Mouse (Mus musculus) forebrain, postnatal 0 days (tissue): ENCODE measurements around the gene Phf14. TPM values are rescaled to one million over a fixed set of nuclear protein-coding genes. Genes with fewer than 3 reads are reported as not detected.
"Not testable (repeated sequence)": the region's sequence is repeated elsewhere in the genome, so short reads cannot be mapped to it uniquely, and the experiment has no call there.

ENCODE experiments used
- ATAC-seq: fragments of 200-750 bp; cut with Nextera tagmentation; 2 replicates; pipeline ENCODE4 v1.8.0; 2017; ENCODE audit warnings: mild to moderate bottlenecking, moderate library complexity
- DNase-seq: peaks from one replicate; pipeline ENCODE4 v3.0.0-alpha.2; 2015
- H3K27ac ChIP-seq: fragments of 300-500 bp; sonication (generic); 2 replicates; pipeline ENCODE4 v1.5.1; 2014; ENCODE audit warnings: low read depth, mild to moderate bottlenecking, antibody characterized with exemption, low read length, moderate library complexity, mixed read lengths
- H3K27me3 ChIP-seq: fragments of 300-500 bp; sonication (generic); 2 replicates; pipeline ENCODE4 v1.6.1; 2014; ENCODE audit warnings: mild to moderate bottlenecking, low read length, mixed read lengths; ENCODE audit not compliant: insufficient read depth
- H3K36me3 ChIP-seq: fragments of 300-500 bp; sonication (generic); 2 replicates; pipeline ENCODE4 v1.6.1; 2014; ENCODE audit warnings: mild to moderate bottlenecking, moderate library complexity; ENCODE audit not compliant: insufficient read depth
- H3K4me1 ChIP-seq: fragments of 300-500 bp; sonication (generic); 2 replicates; pipeline ENCODE4 v1.6.1; 2014; ENCODE audit warnings: antibody characterized with exemption; ENCODE audit not compliant: insufficient read depth
- H3K4me2 ChIP-seq: fragments of 300-500 bp; sonication (generic); 2 replicates; pipeline ENCODE4 v1.6.1; 2014; ENCODE audit warnings: low read depth, mild to moderate bottlenecking, moderate library complexity
- H3K4me3 ChIP-seq: fragments of 300-500 bp; sonication (generic); 2 replicates; pipeline ENCODE4 v1.5.1; 2014; ENCODE audit warnings: low read depth, low read length, mixed read lengths
- H3K9ac ChIP-seq: fragments of 300-500 bp; sonication (generic); 2 replicates; pipeline ENCODE4 v1.6.1; 2014; ENCODE audit warnings: mild to moderate bottlenecking
- H3K9me3 ChIP-seq: fragments of 300-500 bp; sonication (generic); 2 replicates; pipeline ENCODE4 v1.6.1; 2016; ENCODE audit warnings: low read length
- CTCF ChIP-seq: sonication (generic); IDR thresholded peaks from 2 replicates; pipeline ENCODE4 v1.5.1; 2016; ENCODE audit warnings: antibody characterized with exemption, control low read depth, low read depth
- WGBS: fragments of 180-500 bp; shearing (Covaris S2); extraction: QIAGEN DNeasy Blood & Tissue Kit; methylation state at CpG from one replicate; pipeline ENCODE4 v1.1.7; 2014; 5-methylcytosine and 5-hydroxymethylcytosine counted together
- polyA plus RNA-seq: library from polyadenylated mRNA; unstranded; fragments of >200 nt; fragmentation: Nextera tagmentation; extraction: Ambion mirVana; gene quantifications from 2 replicates; pipeline ENCODE4 v1.2.1, GENCODE M21; 2015
- total RNA-seq: library from RNA; depleted of rRNA; stranded (reverse); fragments of >200 nt; gene quantifications from 2 replicates; pipeline ENCODE4 v1.2.3, GENCODE M21; 2014; rRNA removed

Phf14 gene
- 157 and 168 TPM in 2 replicates for total RNA-seq
- polyA plus RNA-seq, result 47.6 and 71.6 TPM in 2 replicates

DNA sequence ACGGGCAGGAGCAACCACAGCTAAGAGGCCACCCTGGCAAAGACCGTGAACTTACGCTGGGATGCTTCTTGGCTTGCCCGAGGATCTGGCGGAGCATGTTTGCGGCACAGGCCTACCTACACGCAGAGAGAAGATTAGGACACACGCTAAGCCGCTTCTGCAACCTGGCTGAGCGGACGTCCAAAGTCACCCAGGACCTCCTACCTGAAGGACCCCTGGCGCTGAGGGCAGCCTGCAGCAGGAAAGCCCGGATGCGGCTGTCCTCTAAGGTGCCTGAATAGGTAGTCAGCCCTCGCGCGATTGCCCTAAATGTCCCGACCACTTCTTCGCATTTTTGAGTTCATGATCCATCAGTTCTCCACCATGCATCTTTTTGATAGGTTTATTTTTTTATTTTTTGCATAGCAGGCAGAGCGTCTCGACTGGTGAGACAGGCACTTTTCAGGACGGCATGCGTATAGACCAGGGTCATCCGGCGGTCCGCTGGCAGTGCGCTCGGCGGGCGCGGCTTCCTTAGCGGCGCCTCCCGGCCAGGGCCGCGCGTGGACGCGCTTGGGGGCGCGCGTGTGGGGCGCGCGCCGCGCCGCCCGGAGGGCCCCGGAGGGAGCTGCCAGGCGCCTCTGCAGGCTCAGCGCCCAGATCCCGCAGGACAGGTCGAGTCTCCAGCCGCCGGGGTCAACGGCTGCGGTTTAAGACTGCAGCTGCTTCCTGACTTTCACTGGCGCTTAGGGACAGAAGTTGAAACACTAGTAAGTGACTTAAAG lies at the start of gene Phf14, which contains the start of gene Ndufa4:
Gene Phf14 (plus strand): TSS at position 541 of the 764 bp plus-strand sequence.
Gene Ndufa4 (minus strand): TSS at position 229 of the 764 bp plus-strand sequence.
- 0 out of 2 replicates have a peak, but pooled peaks cover 3% of the 10 kb centered on the region for H3K36me3 ChIP-seq
- H3K27me3 ChIP-seq, result no peaks in the 10 kb centered on the region
- H3K4me3 ChIP-seq, result peak within 1 kb of the TSS; percentile 80
- peak within 1 kb of the TSS; percentile 56 for H3K4me2 ChIP-seq
- peak within 1 kb of the TSS; percentile 76 for H3K27ac ChIP-seq
- peak; percentile 19; the same call in 1 of the 2 replicates for TF ChIP-seq CTCF
- peak; percentile 95 for ATAC-seq
- peak; percentile 90 for DNase-seq
- H3K9ac ChIP-seq, result peak within 1 kb of the TSS; percentile 85
- H3K9me3 ChIP-seq, result no peaks in the 10 kb centered on the region
- WGBS, result 0% methylated on average over 59 of the region's 59 CpGs
- peaks cover 16% of the 10 kb centered on the region; the same call in 1 of the 2 replicates for H3K4me1 ChIP-seq

GRCm38 (mm10) chr6:11875364-11875763 lies 32.2 kb upstream of the Phf14 start:
- H3K4me2 ChIP-seq, H3K27me3 ChIP-seq, H3K27ac ChIP-seq, DNase-seq, H3K4me1 ChIP-seq, H3K9ac ChIP-seq, H3K4me3 ChIP-seq, H3K9me3 ChIP-seq, H3K36me3 ChIP-seq, ATAC-seq: not testable (repeated sequence)
- no CpG with 5 or more reads among the region's 2 CpGs for WGBS

DNA sequence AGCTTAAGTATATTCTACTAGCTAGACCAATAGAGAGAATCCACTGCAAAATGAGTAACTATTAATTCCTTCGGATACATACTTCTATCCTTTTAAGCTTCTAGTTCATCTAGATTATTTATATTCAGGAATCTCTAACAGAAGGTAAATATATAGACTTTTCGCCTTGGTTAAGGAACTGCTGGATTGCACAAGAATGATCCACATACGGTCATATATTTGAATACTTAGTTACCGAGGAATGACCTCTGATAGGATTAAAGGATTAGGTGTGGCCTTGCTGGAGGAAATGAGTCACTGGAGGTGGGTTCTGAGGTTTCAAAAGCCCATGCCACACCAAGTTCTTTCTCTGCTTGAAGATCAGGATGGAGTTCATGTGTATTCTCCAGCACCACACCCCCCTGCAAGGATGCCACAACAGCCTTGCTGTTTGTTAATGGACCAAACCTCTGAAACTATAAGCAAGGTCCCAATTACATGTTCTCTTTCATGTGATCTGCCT lies 6.7 kb upstream of the Phf14 start:
- DNase-seq, result no peak
- no peaks in the 10 kb centered on the region for H3K27me3 ChIP-seq
- peaks cover 12% of the 10 kb centered on the region; the same call in 1 of the 2 replicates for H3K36me3 ChIP-seq
- H3K4me3 ChIP-seq, result no peak overlapping the region
- ATAC-seq, result no peak
- no peak overlapping the region for H3K27ac ChIP-seq
- WGBS, result 88% methylated on average over 4 of the region's 4 CpGs
- H3K4me2 ChIP-seq, result no peak overlapping the region
- no peaks in the 10 kb centered on the region for H3K9me3 ChIP-seq
- peaks cover 3% of the 10 kb centered on the region; the same call in 1 of the 2 replicates for H3K4me1 ChIP-seq
- H3K9ac ChIP-seq, result no peak overlapping the region
- TF ChIP-seq CTCF, result no peak

DNA sequence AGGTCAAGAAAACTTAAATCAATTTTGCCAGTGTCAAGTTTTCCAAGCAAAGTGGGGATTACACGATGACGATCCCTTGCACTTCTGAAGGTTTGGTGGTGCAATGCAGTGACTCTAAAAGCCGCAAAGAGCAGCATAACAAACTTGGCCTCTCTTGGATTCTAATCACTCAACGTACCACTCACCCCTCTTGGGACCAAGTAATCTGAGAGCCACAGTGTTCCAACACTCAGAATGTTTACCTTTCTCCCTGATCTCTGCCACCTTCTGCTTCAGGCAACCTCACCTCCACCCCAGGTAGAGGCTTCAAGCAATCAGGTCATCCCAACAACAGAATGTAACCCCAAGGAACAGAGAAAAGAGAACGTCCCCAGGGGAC lies 730 bp upstream of the Phf14 start:
- H3K36me3 ChIP-seq, result 0 out of 2 replicates have a peak, but pooled peaks cover 6% of the 10 kb centered on the region
- peak overlapping the region; percentile 56 for H3K4me2 ChIP-seq
- peak; percentile 50 for ATAC-seq
- H3K9ac ChIP-seq, result peak overlapping the region; percentile 85
- no peak for DNase-seq
- peaks cover 16% of the 10 kb centered on the region; the same call in 1 of the 2 replicates for H3K4me1 ChIP-seq
- peak overlapping the region; percentile 76 for H3K27ac ChIP-seq
- TF ChIP-seq CTCF, result no peak
- H3K4me3 ChIP-seq, result peak overlapping the region; percentile 80
- H3K9me3 ChIP-seq, result no peaks in the 10 kb centered on the region
- WGBS, result 2% methylated on average over 5 of the region's 5 CpGs
- H3K27me3 ChIP-seq, result no peaks in the 10 kb centered on the region

DNA sequence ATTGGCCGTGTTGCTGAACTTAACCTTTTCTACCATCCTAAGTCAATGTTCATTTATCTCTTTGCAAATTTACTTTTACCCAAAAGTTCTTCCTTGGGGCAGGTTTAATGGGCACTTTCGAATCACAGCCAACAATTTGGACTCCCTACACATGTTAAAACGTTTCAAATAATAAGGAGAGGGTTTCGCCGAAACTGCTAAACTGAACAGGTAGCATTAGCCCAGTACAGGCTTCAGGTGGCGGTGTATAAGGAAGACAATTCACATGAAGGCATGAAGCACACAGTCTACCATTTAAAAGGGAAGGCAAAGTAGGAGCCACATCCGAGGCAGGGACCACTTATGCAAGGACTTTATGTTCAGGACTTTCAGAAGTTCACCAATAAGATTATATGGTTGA lies 561 bp downstream of the Phf14 start:
- Histone ChIP-seq H3K9me3 (no peaks in the 10 kb centered on the region), H3K4me2 (peak overlapping the region; percentile 56), H3K27me3 (no peaks in the 10 kb centered on the region), H3K36me3 (no peaks in the 10 kb centered on the region), H3K9ac (peak overlapping the region; percentile 85), H3K4me1 (peaks cover 16% of the 10 kb centered on the region; the same call in 1 of the 2 replicates), H3K27ac (no peak overlapping the region), H3K4me3 (peak overlapping the region; percentile 80)
- no peak for DNase-seq
- TF ChIP-seq CTCF, result no peak
- 21% methylated on average over 7 of the region's 7 CpGs for WGBS
- no peak for ATAC-seq

DNA sequence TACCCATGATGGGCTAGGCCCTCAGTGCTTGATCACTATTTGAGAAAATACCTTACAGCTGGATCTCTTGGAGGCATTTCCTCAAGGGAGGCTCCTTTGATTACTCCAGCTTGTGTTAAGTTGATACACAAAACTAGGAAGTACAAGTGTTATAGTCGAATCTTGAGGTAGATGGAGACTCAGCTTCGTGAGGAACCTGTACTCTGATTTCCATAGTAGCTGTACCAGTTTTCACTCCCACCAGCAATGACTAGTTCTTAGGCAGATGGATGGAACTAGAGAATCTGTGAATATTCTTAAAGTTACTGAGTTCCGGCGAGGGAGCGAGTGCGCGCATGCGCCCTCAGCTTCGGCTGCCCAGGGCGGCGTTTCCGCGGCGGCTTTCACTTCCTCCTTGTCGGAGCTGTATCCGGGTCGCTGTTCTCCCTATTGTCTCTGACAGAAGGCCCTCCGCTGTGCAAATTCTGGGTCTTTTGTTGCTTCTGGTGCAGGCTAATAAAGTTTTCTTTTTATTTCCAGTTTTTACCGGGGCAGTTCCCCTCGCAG lies 18.0 kb downstream of the Phf14 start:
- H3K9ac ChIP-seq, result peak overlapping the region; percentile 99
- WGBS, result 1% methylated on average over 20 of the region's 20 CpGs
- H3K4me1 ChIP-seq, result peaks cover 26% of the 10 kb centered on the region; the same call in 1 of the 2 replicates

More for the DNA sequence above, 18.0 kb downstream of the Phf14 start:
- DNase-seq, result peak; percentile 96
- ATAC-seq, result peak; percentile 98
- no peak for TF ChIP-seq CTCF
- Histone ChIP-seq H3K4me3 (peak overlapping the region; percentile 97), H3K27ac (peak overlapping the region; percentile 100), H3K27me3 (no peaks in the 10 kb centered on the region), H3K9me3 (no peaks in the 10 kb centered on the region), H3K4me2 (peak overlapping the region; percentile 66), H3K36me3 (no peaks in the 10 kb centered on the region)
